Mouse (Mus musculus): ENCODE data around the gene Trp53tg5. TPM values are rescaled to one million over a fixed set of nuclear protein-coding genes. Genes with fewer than 3 reads are reported as not detected.
A peak's percentile ranks its signal among the peaks of the same experiment; 100 is the strongest.

Gene Trp53tg5
- polyA plus RNA-seq, 1 experiment from 2014 or later: not detected

DNA sequence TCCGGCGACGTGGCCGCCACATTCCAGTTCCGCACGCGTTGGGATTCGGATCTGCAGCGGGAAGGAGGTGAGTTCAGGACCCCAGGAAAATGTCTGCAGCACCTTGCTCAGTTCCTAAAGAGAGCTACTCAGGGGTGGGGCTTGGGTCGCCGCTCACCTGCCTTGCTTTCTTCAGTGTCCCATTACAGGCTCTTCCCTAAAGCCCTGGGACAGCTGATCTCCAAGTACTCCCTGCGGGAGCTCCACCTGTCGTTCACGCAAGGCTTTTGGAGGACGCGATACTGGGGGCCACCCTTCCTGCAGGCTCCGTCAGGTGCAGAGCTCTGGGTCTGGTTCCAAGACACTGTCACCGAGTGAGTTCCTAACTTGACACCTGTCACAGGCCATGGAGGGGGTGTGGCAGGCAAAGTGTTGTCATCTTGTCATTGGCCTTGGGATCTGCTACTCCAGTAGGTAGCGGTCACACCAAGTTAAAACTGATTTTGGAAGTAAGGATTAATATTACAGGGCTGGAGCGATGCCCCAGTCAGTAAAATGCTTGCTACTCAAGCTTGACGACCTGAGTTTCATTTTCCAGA is 24.3 kb upstream of the Trp53tg5 start:
- Histone ChIP-seq H3K4me1 (replicated peaks; ENCODE audit: control insufficient read depth, insufficient read depth, low read length) (0 out of 2 replicates have a peak, but pooled peaks cover 4% of the 10 kb centered on the region), H3K27me3 (replicated peaks; ENCODE audit: control insufficient read depth, insufficient read depth, low read length) (no peaks in the 10 kb centered on the region), H3K4me3 (ENCODE audit: low read depth, low read length) (peak overlapping the region; percentile 74), H3K9ac (ENCODE audit: low read depth, low read length) (peak overlapping the region; percentile 53), H3K27ac (ENCODE audit: low read depth, low read length) (peak overlapping the region; percentile 65; the same call in 1 of the 2 replicates), H3K4me2 (replicated peaks; ENCODE audit: low read depth) (peak overlapping the region; percentile 79), H3K9me3 (ENCODE audit: control insufficient read depth) (no peaks in the 10 kb centered on the region), H3K36me3 (ENCODE audit: control insufficient read depth, insufficient read depth) (peaks cover 29% of the 10 kb centered on the region)
- peak; percentile 36; the same call in 1 of the 2 replicates for TF ChIP-seq CTCF (IDR thresholded peaks at IDR 0.05; ENCODE audit: low read depth)
- WGBS: 3% methylated on average over 21 of the region's 21 CpGs
- peak; percentile 31; the same call in 1 of the 2 replicates for ATAC-seq

DNA sequence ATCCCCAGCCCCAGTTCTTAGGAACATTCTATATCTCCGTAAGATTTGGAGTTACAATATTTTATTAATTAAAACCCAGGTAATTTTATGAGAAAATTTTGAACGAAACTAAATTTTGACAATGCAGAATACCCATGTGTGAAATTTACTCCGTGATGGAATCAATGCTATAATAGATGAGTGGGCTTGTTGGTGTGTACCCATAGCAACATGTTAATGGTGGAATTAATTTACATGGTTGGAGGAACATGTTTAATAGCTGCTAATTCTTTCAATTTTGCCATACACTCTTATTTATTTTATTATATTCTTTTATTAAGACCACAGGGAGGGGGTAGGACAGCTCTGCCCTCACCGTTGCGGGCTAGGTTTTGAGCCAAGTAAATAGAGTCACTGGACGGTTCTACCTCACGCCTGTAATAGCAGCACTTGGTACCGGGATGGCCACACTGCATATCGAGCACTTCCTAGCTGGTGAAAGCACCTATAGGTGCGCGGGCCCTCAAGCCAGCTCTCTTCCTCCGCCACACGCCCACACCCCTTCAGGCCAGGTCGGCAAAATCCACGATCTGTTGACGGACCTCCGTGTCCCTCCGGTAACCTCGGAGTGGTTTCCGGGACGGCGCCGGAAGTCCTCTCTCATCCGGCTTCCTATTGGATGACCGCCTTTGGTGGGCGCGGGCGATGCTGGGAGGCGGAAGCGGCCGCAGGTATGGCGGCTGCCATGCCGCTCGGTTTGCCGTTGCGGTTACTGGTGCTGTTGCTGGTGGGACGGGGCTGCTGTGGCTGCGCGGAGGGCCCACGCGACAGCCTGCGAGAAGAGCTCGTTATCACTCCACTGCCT is 23.5 kb upstream of the Trp53tg5 start, which contains the start of gene Pigt:
Pigt (plus strand) TSS at position 674 of the 844 bp plus-strand sequence.
- H3K9ac ChIP-seq (ENCODE audit: low read depth, low read length): peak within 1 kb of the TSS; percentile 53
- H3K27ac ChIP-seq (ENCODE audit: low read depth, low read length): peak within 1 kb of the TSS; percentile 65
- no peaks in the 10 kb centered on the region for H3K9me3 ChIP-seq (ENCODE audit: control insufficient read depth)
- peak; percentile 94 for ATAC-seq
- peak within 1 kb of the TSS; percentile 74 for H3K4me3 ChIP-seq (ENCODE audit: low read depth, low read length)
- 0 out of 2 replicates have a peak, but pooled peaks cover 4% of the 10 kb centered on the region for H3K4me1 ChIP-seq (replicated peaks; ENCODE audit: control insufficient read depth, insufficient read depth, low read length)
- no peaks in the 10 kb centered on the region for H3K27me3 ChIP-seq (replicated peaks; ENCODE audit: control insufficient read depth, insufficient read depth, low read length)
- peak within 1 kb of the TSS; percentile 79 for H3K4me2 ChIP-seq (replicated peaks; ENCODE audit: low read depth)
- no peak for TF ChIP-seq CTCF (IDR thresholded peaks at IDR 0.05; ENCODE audit: low read depth)
- H3K36me3 ChIP-seq (ENCODE audit: control insufficient read depth, insufficient read depth): peaks cover 23% of the 10 kb centered on the region
- 4% methylated on average over 43 of the region's 43 CpGs for WGBS

DNA sequence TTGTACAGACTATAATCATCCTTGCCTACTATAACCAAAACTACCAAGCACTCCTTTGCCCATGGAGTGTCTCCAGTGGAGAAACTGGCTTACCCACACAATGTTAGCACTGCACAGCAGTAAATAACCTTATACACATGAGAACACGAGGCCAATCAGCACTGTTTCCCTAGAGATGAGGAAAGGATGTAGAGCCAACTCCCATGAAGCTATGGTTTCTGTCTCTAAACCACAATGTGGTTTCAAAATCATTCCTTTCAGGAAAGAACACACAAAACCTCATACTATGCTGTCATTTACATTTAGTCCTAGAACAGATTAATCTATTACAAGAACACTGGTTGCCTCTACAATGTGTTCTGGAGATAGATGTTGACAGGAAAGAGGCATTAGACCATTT is 22.8 kb upstream of the Trp53tg5 start:
- Histone ChIP-seq H3K9me3 (ENCODE audit: control insufficient read depth) (no peaks in the 10 kb centered on the region), H3K4me2 (replicated peaks; ENCODE audit: low read depth) (peak overlapping the region; percentile 79), H3K27ac (ENCODE audit: low read depth, low read length) (no peak overlapping the region), H3K36me3 (ENCODE audit: control insufficient read depth, insufficient read depth) (peaks cover 17% of the 10 kb centered on the region), H3K9ac (ENCODE audit: low read depth, low read length) (no peak overlapping the region), H3K4me3 (ENCODE audit: low read depth, low read length) (no peak overlapping the region), H3K4me1 (replicated peaks; ENCODE audit: control insufficient read depth, insufficient read depth, low read length) (0 out of 2 replicates have a peak, but pooled peaks cover 4% of the 10 kb centered on the region), H3K27me3 (replicated peaks; ENCODE audit: control insufficient read depth, insufficient read depth, low read length) (no peaks in the 10 kb centered on the region)
- TF ChIP-seq CTCF (IDR thresholded peaks at IDR 0.05; ENCODE audit: low read depth): no peak
- ATAC-seq: no peak
- WGBS: 46% methylated on average over 1 of the region's 1 CpGs

DNA sequence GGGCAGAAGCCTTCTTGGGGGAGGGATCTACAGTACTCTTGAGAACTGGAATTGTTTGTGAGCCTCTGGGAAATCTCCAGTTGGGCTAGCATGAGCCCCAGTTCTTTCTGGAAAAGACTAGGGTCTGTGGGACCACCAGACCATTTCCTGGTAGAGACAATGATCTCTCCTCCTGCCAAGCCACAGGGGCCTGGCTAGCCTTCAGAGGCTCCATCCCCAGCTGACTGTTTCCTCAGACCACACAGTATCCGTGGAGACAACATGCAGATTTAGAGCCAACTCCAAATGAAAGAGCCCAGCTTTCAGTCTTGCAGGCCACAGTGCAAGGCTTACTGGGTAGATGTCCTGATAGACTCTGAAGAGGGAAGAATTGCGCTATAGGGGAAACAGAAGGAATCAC is 20.6 kb upstream of the Trp53tg5 start:
- H3K4me2 ChIP-seq (replicated peaks; ENCODE audit: low read depth): no peak overlapping the region
- H3K9me3 ChIP-seq (ENCODE audit: control insufficient read depth): no peaks in the 10 kb centered on the region
- TF ChIP-seq CTCF (IDR thresholded peaks at IDR 0.05; ENCODE audit: low read depth): no peak
- H3K9ac ChIP-seq (ENCODE audit: low read depth, low read length): no peak overlapping the region
- H3K27ac ChIP-seq (ENCODE audit: low read depth, low read length): no peak overlapping the region
- ATAC-seq: no peak
- 0 out of 2 replicates have a peak, but pooled peaks cover 4% of the 10 kb centered on the region for H3K4me1 ChIP-seq (replicated peaks; ENCODE audit: control insufficient read depth, insufficient read depth, low read length)
- H3K36me3 ChIP-seq (ENCODE audit: control insufficient read depth, insufficient read depth): peaks cover 14% of the 10 kb centered on the region; the same call in 1 of the 2 replicates
- H3K4me3 ChIP-seq (ENCODE audit: low read depth, low read length): no peak overlapping the region
- WGBS: 56% methylated on average over 2 of the region's 2 CpGs
- no peaks in the 10 kb centered on the region for H3K27me3 ChIP-seq (replicated peaks; ENCODE audit: control insufficient read depth, insufficient read depth, low read length)

DNA sequence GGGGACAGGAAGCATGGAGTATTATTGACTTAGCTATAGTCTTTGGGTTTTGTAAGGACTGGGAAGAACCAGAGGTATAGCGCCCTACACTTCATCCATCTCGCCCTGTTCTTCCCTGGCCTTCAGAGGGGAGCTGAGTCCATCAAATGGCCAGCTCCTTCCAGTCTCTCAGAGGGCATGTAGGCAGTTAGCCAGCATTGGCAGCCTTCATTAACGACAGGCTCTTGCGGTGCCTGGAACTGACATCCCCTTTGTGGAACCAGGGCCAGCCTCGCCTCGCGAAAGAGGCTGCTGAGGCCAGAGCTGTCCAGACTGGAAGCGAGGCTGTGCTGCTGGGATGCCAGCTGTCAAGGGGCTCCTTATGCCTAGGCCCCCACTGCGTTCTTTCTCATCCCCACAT is 14.3 kb upstream of the Trp53tg5 start:
- H3K4me3 ChIP-seq (ENCODE audit: low read depth, low read length): no peak overlapping the region
- H3K9ac ChIP-seq (ENCODE audit: low read depth, low read length): 0 out of 2 replicates have a peak overlapping the region, but pooled peaks have one; percentile 80
- H3K27ac ChIP-seq (ENCODE audit: low read depth, low read length): no peak overlapping the region
- H3K4me1 ChIP-seq (replicated peaks; ENCODE audit: control insufficient read depth, insufficient read depth, low read length): no peaks in the 10 kb centered on the region
- H3K27me3 ChIP-seq (replicated peaks; ENCODE audit: control insufficient read depth, insufficient read depth, low read length): no peaks in the 10 kb centered on the region
- TF ChIP-seq CTCF (IDR thresholded peaks at IDR 0.05; ENCODE audit: low read depth): no peak
- peaks cover 18% of the 10 kb centered on the region; the same call in 1 of the 2 replicates for H3K36me3 ChIP-seq (ENCODE audit: control insufficient read depth, insufficient read depth)
- no peak overlapping the region for H3K4me2 ChIP-seq (replicated peaks; ENCODE audit: low read depth)
- no peaks in the 10 kb centered on the region for H3K9me3 ChIP-seq (ENCODE audit: control insufficient read depth)
- 80% methylated on average over 9 of the region's 9 CpGs for WGBS
- ATAC-seq: no peak

DNA sequence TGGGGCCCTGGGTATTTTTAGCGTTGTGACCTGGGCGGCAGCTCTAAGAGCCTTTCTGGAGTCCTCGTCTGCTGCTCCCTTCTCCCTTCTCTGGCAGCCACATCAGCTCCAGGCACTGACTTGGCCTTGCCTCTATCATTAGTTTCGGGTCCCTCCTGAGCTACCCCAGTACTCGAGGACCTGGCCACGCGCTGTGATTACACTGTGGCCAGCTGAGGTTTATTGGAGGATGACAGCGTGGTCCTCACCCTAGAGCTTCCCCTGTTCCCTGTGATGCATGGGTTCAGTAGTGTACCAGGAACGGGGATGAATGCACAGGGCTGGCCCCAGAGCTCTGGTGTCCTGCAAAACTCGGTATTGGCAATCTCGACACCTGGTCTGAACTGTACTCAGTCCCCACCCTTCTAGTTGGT is 13.6 kb upstream of the Trp53tg5 start:
- Histone ChIP-seq H3K27ac (ENCODE audit: low read depth, low read length) (no peak overlapping the region), H3K36me3 (ENCODE audit: control insufficient read depth, insufficient read depth) (peaks cover 18% of the 10 kb centered on the region; the same call in 1 of the 2 replicates), H3K4me3 (ENCODE audit: low read depth, low read length) (peak overlapping the region; percentile 84), H3K9me3 (ENCODE audit: control insufficient read depth) (no peaks in the 10 kb centered on the region), H3K9ac (ENCODE audit: low read depth, low read length) (peak overlapping the region; percentile 80), H3K4me1 (replicated peaks; ENCODE audit: control insufficient read depth, insufficient read depth, low read length) (no peaks in the 10 kb centered on the region), H3K27me3 (replicated peaks; ENCODE audit: control insufficient read depth, insufficient read depth, low read length) (no peaks in the 10 kb centered on the region), H3K4me2 (replicated peaks; ENCODE audit: low read depth) (peak overlapping the region; percentile 98)
- WGBS: 8% methylated on average over 11 of the region's 11 CpGs
- TF ChIP-seq CTCF (IDR thresholded peaks at IDR 0.05; ENCODE audit: low read depth): no peak
- 0 out of 2 replicates have a peak, but pooled peaks have one; percentile 9 for ATAC-seq

All from intestine, postnatal 0 days (tissue).